Mouse (Mus musculus): ENCODE results near the gene Zfp738.
"Not testable (repeated sequence)": the region's sequence is repeated elsewhere in the genome, so short reads cannot be mapped to it uniquely, and the experiment has no call there.

Gene Zfp738

DNA sequence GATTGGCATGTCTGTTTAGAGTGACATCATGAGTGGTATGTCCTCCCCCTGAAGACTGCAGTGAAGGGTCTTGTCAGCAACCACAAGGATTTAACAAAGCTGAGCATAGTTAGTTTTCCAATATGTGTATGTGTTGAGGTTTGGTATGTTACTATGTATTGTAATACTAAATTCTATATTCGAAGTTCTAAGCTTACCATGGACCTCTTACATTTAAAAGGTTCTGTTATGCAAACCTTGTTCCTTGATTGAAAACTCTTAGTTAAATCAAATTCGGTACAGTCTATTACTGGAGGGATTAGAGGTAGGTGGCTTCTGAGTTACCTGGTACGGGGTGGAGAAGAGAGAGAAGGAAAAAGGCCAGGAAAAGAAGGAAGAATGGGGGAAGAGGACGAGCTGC is at the start of gene Zfp738:
Gene Zfp738, minus strand, starts transcription at position 101 of the 400 bp plus-strand sequence.
- DNase-seq: no peak

DNA sequence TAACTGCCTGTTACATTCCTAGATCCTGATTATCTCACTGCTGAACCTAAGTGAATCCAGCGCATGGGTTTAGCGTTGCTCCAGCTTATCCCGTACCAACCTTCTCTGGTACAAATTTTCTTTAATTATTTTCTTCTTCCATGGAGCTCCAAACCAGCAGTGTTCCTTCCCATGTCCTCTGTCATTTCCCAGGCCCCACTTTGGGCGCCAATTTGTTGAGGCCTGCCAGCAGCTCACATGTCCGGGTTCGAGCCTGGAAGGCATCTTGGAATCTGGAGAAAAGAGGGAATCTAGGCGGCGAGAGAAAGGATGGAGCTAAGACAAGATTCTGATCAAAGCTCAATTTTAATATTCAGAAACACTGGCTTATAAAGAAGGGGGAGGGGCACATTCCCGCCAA is 47.5 kb upstream of the Zfp738 start:
- DNase-seq: not testable (repeated sequence)

DNA sequence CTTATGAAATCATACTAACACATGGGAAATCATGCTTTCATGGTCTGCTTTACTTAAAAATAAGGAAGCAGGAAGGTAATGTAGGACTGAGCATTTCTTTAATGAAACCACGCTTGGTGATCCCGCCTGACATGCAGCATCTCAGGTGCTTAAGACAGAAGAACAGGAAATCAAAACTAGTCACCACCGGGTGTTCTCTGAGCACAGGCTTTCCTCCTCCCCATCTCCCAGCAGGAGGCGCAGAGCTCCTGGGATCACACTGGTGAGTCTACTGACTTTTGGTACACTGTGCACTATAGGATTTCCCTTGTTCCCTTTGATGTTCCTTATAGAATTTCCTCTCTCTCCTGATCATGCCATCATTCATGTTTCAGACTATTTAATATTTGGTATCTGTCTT is 42.6 kb upstream of the Zfp738 start:
- DNase-seq: peak; percentile 46

GRCm38 (mm10) chr13:67728641-67729318 is 41.9 kb upstream of the Zfp738 start, which contains the start of gene Zfp65:
Zfp65 (minus strand) TSS chr13:67729173.
- DNase-seq: peak; percentile 78

GRCm38 (mm10) chr13:67728106-67728505 is 41.2 kb upstream of the Zfp738 start:
- no peak for DNase-seq

- not testable (repeated sequence) for DNase-seq
Observed at GRCm38 (mm10) chr13:67725331-67725730, 38.5 kb upstream of the Zfp738 start.

DNA sequence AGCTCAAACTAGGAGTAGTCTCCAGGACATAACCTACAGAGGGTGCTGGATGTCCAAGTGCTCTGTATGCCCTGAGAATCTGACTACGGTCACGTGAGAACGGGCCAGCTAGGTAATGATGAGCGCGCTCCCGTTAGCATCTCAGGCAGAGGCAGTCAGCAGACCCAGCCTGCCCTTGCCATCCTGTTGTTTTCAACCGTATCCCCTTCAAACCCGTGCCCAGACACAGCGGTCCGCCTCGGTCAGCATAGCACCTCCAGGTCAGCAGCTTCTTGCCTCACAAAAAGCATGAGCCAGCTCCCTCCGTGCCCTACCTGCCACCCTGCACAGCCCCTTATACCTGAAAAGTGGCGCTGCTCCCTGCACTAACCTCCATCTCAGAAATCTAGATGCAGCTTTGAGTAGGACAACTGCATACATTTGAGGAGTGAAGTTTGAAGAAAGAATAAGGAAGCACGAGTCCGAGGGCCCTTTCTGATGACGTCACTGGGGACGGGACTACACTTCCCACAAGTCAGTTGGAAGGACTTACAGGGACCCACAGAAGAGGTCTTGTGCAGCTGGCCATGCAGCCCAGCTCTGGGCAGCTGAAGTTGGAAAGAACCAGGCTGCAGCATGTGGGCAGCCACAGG is 37.1 kb upstream of the Zfp738 start:
- DNase-seq: peak; percentile 95

DNA sequence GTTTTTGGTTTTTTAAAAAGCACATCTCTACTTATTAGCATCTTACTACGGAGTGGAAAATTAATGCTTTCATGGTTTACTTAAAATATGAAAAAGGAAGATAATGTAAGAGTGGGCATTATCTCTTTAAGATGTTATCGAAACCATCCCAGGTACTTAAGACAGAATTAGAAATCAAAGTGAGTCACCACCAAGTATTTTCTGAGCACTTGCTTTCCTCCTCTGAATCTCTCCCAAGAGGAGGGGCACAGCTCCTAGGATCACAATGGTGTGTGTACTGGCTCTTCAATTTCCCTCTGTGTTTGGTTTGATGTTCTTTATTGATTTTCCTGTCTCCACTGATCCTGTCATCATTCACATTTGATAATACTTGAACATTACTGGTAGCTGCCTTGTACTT is 3.0 kb downstream of the Zfp738 start:
- not testable (repeated sequence) for DNase-seq

DNA sequence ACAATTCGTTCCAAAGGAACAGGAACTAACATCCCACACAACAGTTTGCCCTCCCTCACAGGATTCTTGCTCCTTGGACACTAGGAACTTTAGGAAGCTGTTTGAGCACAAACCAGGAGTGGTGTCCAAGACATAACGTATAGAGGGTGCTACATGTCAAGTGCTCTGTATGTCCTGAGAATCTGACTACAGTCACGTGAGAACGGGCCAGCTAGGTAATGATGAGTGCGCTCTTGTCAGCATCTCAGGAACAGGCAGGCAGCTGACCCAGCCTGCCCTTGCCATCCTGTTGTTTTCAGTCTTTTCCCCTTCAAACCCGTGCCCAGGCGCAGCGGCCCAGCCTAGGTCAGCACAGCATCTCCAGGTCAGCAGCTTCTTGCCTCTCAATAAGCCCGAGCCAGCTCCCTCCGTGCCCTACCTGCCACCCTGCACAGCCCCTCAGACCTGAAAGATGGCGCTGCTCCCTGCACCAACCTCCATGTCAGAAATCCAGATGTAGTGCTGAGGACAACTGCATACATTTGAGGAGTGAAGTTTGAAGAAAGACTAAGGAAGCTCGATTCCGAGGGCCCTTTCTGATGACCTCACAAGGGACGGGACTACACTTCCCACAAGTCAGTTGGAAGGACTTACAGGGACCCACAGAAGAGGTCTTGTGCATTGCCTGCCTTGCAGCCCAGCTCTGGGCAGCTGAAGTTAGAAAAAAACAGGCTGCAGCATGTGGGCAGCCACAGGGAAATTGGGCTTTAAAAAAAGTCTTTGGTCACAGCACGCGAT is 3.7 kb downstream of the Zfp738 start:
- peak; percentile 94 for DNase-seq

DNA sequence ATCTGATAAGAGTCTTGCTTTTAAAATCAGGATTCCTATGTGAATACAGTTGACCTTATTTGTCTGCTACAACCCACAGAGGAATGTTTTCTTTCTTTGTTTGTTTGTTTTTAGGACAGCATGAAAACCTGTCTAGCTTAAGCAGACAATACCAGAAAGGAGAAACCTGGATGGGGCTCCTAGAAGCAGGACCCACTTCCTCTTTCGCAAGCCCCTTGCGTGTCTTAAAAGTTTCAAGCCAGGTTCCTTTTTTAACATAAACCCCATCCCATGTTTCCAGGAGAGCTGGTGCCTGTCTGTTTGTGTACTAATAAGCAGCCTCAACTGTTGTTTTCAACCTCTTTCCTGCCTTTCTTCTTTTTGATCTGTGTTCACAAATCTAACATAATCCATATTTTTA is 12.0 kb downstream of the Zfp738 start:
- DNase-seq: no peak

DNA sequence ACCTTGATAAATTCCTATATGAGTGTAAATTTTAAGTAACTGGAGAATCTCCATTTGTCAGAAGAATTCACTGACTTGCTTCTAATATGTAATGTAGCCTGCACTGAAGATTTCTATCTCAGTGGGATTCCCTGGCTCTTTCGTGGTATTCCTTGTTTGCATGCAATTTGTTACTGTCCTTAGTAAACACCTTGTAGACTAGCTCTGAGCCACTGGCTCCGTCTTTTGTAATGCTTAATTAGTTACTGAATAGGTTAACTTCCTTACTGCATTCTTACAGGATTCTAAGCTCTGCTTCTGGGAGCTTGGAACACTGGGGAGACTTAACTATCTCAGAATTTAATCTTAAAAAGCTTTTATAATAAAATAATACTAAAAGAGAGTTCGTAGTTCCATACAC is 34.4 kb downstream of the Zfp738 start:
- no peak for DNase-seq

DNA sequence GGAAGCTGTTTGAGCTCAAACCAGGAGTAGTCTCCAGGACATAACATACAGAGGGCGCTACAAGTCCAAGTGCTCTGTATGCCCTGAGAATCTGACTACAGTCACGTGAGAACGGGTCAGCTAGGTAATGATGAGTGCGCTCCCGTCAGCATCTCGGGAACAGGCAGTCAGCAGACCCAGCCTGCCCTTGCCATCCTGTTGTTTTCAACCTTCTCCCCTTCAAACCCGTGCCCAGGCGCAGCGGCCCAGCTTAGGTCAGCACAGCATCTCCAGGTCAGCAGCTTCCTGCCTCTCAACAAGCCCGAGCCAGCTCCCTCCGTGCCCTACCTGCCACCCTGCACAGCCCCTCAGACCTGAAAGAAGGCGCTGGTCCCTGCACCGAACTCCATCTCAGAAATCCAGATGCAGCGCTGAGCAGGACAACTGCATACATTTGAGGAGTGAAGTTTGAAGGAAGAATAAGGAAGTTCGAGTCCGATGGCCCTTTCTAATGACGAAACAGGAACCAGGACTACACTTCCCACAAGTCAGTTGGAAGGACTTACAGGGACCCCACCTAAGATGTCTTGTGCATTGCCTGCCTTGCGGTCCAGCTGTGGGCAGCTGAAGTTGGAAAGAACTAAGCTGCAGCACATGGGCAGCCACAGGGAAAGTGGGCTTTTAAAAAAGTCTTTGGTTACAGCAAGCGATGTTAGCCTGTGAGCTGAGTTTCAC is 49.4 kb downstream of the Zfp738 start, which contains the start of the genes Gm49345 and Zfp729a:
Gene Gm49345, minus strand, starts transcription at position 476 of the 714 bp plus-strand sequence.
Gene Zfp729a, minus strand, starts transcription at position 498 of the 714 bp plus-strand sequence.
- peak; percentile 94 for DNase-seq

DNA sequence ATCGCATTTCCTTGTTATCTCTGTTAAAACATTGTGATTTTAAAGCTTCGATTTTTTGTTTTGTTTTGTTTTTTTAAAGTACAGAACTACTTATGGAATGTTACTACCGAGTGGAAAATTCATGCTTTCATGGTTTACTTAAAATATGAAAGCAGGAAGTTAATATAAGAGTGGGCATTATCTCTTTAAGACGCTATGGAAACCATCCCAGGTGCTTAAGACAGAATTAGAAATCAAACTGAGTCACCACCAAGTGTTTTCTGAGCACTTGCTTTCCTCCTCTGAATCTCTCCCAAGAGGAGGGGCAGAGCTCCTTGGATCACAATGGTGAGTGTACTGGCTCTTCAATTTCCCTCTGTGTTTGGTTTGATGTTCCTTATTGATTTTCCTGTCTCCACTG is 76.8 kb downstream of the Zfp738 start:
- no peak for DNase-seq

- DNase-seq: peak; percentile 94
Observed at GRCm38 (mm10) chr13:67609066-67609876, 77.6 kb downstream of the Zfp738 start, which contains the start of gene Zfp729b. Zfp729b (minus strand) TSS chr13:67609707.

Measured in kidney, adult 9 months (tissue).